Mouse (Mus musculus): ENCODE measurements around the gene Polr2l.

- TF ChIP-seq POLR2A (IDR thresholded peaks at IDR 0.05; ENCODE audit: borderline replicate concordance, insufficient read depth, low read length): no peak
- no peak for TF ChIP-seq CTCF (IDR thresholded peaks at IDR 0.05; ENCODE audit: borderline replicate concordance, insufficient read depth, low read depth, low read length)
Measured at GRCm38 (mm10) chr7:141476981-141477370, 2.0 kb upstream of the Polr2l start.

Data from cerebellum, adult 2 months (tissue).